Mouse (Mus musculus) kidney, adult 2 months (tissue): ENCODE data around the gene Slc10a7.

ENCODE experiments used
- CTCF ChIP-seq: fragments of 200-500 bp; conservative IDR thresholded peaks from 2 replicates; pipeline ENCODE4 v1.5.1; 2011; ENCODE audit warnings: low read depth, mild to moderate bottlenecking, control low read depth, low read length, moderate library complexity, mixed read lengths; ENCODE audit not compliant: insufficient read depth, insufficient read length
- POLR2A ChIP-seq: fragments of 200-500 bp; IDR thresholded peaks from one replicate; pipeline ENCODE4 v1.6.1; 2011; ENCODE audit warnings: low read depth, low read length, control low read depth

DNA sequence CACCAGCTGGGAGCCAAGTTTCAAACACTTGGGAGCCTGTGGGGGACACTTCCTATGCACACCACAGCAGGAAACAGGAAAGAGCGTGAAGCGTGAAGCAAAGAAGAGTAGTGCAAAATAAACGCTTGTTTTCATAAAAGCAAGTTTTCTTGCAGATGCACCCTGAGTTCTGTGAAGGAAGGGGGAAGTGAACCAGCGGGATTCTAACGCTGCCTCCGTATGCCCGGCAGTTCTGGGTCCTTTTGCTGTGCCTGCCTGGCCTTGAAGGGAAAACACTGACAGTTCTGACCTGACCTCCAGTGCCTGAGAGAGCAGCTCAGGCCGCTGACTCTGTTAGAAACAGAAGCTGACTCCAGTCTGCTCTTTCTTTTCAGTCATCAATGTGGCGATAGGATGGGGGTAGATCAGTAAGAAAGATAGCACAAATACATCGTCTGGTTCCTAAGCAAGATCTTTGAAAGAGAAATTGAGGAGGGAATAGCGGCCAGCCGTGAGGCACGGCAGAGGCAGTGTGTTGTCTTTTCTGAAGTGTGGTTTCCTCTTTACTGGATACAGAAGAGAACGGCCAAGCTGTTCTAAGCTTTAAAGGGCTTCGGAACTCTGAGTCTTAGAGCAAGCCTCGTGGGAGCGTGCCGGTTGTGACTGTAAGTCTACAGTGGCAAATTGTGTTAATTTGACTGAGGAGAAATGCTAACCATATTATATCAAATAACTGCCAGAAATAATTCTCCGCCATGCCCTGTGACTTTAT is 121.4 kb downstream of the Slc10a7 start:
- TF ChIP-seq CTCF (no peak), POLR2A (no peak)
